Mouse (Mus musculus) ES-Bruce4 (cell line): ENCODE measurements around the gene H2-Eb1. TPM values are rescaled to one million over a fixed set of nuclear protein-coding genes. Genes with fewer than 3 reads are reported as not detected.

Experiments
- H3K27ac ChIP-seq: 2 replicates; pipeline ENCODE4 v1.5.1; 2012; ENCODE audit warnings: low read length, inconsistent platforms; ENCODE audit not compliant: insufficient read depth
- H3K27me3 ChIP-seq: 2 replicates; pipeline ENCODE4 v1.6.1; 2012; ENCODE audit warnings: mild to moderate bottlenecking, low read length, inconsistent platforms; ENCODE audit not compliant: control insufficient read depth, poor library complexity, insufficient read depth, severe bottlenecking
- H3K36me3 ChIP-seq: 2 replicates; pipeline ENCODE4 v1.6.1; 2012; ENCODE audit warnings: inconsistent platforms, mild to moderate bottlenecking, low read length, moderate library complexity; ENCODE audit not compliant: control insufficient read depth, poor library complexity, insufficient read depth, severe bottlenecking
- H3K4me1 ChIP-seq: one replicate; pipeline ENCODE4 v1.8.1; 2011; ENCODE audit warnings: low read length; ENCODE audit not compliant: control insufficient read depth, insufficient read depth
- H3K4me3 ChIP-seq: 2 replicates; pipeline ENCODE4 v1.5.1; 2011; ENCODE audit warnings: low read depth, mild to moderate bottlenecking, low read length
- H3K9ac ChIP-seq: 2 replicates; pipeline ENCODE4 v1.6.1; 2012; ENCODE audit warnings: low read depth, mild to moderate bottlenecking, inconsistent platforms; ENCODE audit not compliant: poor library complexity, severe bottlenecking
- H3K9me3 ChIP-seq: replicated peaks from 2 replicates; pipeline ENCODE4 v1.6.1; 2012; ENCODE audit warnings: mild to moderate bottlenecking, low read length, inconsistent platforms; ENCODE audit not compliant: control insufficient read depth, poor library complexity, insufficient read depth, severe bottlenecking
- CTCF ChIP-seq: IDR thresholded peaks from one replicate; pipeline ENCODE4 v1.8.1; 2011; ENCODE audit warnings: low read depth, low read length
- EP300 ChIP-seq: IDR thresholded peaks from 2 replicates; pipeline ENCODE4 v1.6.1; 2011; ENCODE audit warnings: low read depth, low read length; ENCODE audit not compliant: insufficient read depth
- POLR2A ChIP-seq: IDR thresholded peaks from one replicate; pipeline ENCODE4 v1.8.1; 2011; ENCODE audit warnings: low read length; ENCODE audit not compliant: insufficient read depth
- polyA plus RNA-seq: library from polyadenylated mRNA; stranded (reverse); fragments of >200 nt; gene quantifications from 2 replicates; pipeline ENCODE4 v1.2.4, GENCODE M21; 2011; ENCODE audit warnings: low read depth; ENCODE audit not compliant: missing spikeins, insufficient read depth, insufficient read length

H2-Eb1 gene
- polyA plus RNA-seq, 1 experiment: 2.8 TPM

DNA sequence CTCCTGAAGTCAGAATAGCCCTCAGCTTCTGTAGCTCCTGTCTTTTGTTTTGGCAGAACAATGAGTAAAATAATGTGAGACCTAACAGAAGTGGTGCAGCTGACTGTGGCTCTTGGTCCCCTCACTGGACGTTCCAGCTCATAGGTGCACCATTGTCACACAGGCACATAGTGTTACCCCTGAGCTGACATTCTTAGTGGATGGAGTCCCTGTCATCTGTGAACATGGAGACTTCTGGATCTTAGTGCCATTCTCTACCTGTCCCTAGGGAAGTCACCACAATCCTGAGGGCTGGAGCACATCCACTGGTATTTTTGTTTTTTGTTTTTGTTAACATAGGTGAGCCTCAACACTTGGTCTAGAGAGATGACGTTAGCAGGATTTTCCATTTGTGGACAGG lies 34.7 kb upstream of the H2-Eb1 start:
- Histone ChIP-seq H3K27me3 (no peaks in the 10 kb centered on the region), H3K9me3 (no peaks in the 10 kb centered on the region), H3K27ac (no peak overlapping the region), H3K9ac (no peak overlapping the region), H3K36me3 (no peaks in the 10 kb centered on the region), H3K4me1 (no peaks in the 10 kb centered on the region), H3K4me3 (no peak overlapping the region)
- TF ChIP-seq CTCF (no peak), EP300 (no peak), POLR2A (no peak)

DNA sequence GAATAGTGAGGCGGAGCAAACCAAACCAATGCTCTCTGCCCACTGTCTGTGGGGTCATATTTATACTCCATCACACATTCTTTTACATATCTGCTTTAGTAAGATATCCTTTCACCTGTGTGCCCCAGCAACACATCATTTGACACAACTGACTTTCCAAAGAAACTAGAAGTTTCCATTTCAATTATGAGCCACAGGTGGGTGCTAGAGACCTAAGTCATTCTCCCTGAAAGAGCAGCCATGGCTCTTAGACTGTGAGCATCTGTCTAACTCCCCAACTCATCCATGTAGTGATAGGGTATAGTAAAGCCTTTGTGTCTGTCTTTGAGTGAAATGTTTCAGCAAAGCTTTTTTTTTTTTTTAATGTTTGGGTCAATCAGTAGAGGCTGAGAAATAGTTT lies 33.6 kb upstream of the H2-Eb1 start:
- Histone ChIP-seq H3K27me3 (no peaks in the 10 kb centered on the region), H3K9ac (no peak overlapping the region), H3K4me1 (no peaks in the 10 kb centered on the region), H3K27ac (no peak overlapping the region), H3K36me3 (no peaks in the 10 kb centered on the region), H3K9me3 (no peaks in the 10 kb centered on the region), H3K4me3 (no peak overlapping the region)
- no peak for TF ChIP-seq EP300
- no peak for TF ChIP-seq CTCF
- no peak for TF ChIP-seq POLR2A

DNA sequence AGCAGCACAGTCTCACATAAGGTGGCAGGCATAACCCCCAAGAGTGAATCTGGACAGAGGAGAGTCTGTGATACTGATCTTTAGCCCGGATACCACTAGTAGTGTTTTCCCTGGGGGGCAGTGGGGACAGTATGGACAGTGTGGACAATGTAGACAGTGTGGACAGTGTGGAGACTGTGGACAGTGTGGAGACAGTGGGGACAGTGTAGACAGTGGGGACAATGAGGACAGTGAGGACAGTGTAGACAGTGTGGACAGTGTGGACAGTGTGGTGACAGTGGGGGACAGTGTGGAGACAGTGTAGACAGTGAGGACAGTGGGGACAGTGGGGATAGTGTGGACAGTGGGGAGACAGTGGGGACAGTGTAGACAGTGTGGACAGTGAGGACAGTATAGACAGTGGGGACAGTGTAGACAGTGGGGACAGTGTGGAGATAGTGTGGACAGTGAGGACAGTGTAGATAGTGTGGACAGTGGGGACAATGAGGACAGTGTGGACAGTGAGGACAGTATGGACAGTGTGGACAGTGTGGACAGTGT lies 25.1 kb upstream of the H2-Eb1 start:
- no peak overlapping the region for H3K9ac ChIP-seq

DNA sequence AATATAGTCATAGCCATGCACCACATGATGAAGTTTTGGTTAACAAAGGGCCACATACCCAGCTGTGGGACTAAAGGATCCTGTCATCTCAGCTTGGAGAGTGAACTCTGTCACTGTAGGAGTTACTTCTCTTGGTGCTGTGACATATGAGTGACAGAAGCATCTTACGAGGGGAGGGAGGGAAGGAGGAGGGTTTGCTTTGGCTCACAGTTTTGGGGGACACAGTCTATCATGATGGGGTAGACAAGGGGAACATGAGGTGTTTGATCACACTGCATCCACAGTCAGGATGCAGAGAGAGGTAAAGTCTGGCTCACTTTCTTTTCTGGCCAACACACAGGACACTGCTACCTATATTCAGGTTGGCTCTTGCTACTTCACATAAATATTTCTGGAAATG lies 23.8 kb upstream of the H2-Eb1 start:
- Histone ChIP-seq H3K9ac (no peak overlapping the region), H3K27ac (no peak overlapping the region), H3K4me3 (no peak overlapping the region), H3K9me3 (no peaks in the 10 kb centered on the region), H3K27me3 (no peaks in the 10 kb centered on the region), H3K36me3 (no peaks in the 10 kb centered on the region), H3K4me1 (no peaks in the 10 kb centered on the region)
- TF ChIP-seq POLR2A (no peak), CTCF (no peak), EP300 (no peak)

More for the DNA sequence above, 25.1 kb upstream of the H2-Eb1 start:
- TF ChIP-seq POLR2A (no peak), EP300 (no peak), CTCF (no peak)
- H3K4me1 ChIP-seq: no peaks in the 10 kb centered on the region
- H3K36me3 ChIP-seq: no peaks in the 10 kb centered on the region
- H3K27me3 ChIP-seq: no peaks in the 10 kb centered on the region
- H3K27ac ChIP-seq: no peak overlapping the region
- H3K9me3 ChIP-seq: no peaks in the 10 kb centered on the region
- H3K4me3 ChIP-seq: no peak overlapping the region

DNA sequence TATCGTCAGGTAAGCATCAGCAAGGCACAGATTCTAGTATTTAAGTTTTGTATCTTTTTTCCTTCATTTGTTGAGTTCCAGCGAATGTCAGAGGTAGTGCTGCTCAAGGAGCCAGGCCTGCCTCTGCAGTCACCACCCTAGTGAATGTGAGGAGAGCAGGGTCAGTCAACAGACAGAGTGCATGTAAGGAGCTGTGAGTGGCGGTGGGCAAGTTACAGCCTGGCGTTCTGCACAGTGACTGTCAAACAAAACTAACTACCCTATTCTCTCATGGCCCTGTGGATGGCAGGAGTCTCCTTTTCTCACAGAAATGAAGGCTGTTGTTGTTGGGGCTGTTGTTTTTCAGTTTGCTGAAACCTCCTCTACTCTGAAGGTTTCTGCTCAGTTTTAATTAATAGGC lies 20.3 kb upstream of the H2-Eb1 start:
- Histone ChIP-seq H3K4me3 (no peak overlapping the region), H3K4me1 (no peaks in the 10 kb centered on the region), H3K36me3 (no peaks in the 10 kb centered on the region), H3K9me3 (no peaks in the 10 kb centered on the region), H3K9ac (no peak overlapping the region), H3K27me3 (no peaks in the 10 kb centered on the region), H3K27ac (no peak overlapping the region)
- TF ChIP-seq EP300 (no peak), POLR2A (no peak), CTCF (no peak)

DNA sequence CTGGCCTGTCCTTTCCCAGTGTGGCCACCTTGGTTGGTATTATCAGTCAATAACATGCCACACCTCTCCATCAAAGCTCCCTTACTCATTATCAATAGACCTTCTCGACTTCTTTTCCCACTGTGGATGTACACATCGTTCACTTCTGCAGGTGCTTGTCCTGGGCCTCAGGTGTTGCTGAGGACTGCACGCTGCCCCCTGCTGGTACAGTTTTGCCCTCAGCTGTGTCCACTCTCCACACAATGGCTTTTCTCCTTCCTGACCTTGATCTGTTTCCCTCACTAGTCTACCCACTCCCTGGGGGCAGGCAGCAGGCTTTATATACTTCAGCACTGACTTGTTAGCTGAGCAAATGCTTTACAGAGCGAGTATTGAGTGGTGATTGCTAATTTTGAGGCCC lies 19.8 kb upstream of the H2-Eb1 start:
- Histone ChIP-seq H3K27me3 (no peaks in the 10 kb centered on the region), H3K4me1 (no peaks in the 10 kb centered on the region), H3K9me3 (no peaks in the 10 kb centered on the region), H3K9ac (no peak overlapping the region), H3K4me3 (no peak overlapping the region), H3K36me3 (no peaks in the 10 kb centered on the region), H3K27ac (no peak overlapping the region)
- TF ChIP-seq EP300 (no peak), CTCF (peak; percentile 82)
